Mouse (Mus musculus) heart, adult 9 months (tissue): ENCODE results near the gene Rasgef1b.
"Not testable (repeated sequence)": the region's sequence is repeated elsewhere in the genome, so short reads cannot be mapped to it uniquely, and the experiment has no call there.

Experiments
- DNase-seq, 2 experiments: peaks; one replicate each; pipeline ENCODE4 v3.0.0; 2022; ENCODE audit warnings: low spot score in 2 of 2

Gene Rasgef1b

DNA sequence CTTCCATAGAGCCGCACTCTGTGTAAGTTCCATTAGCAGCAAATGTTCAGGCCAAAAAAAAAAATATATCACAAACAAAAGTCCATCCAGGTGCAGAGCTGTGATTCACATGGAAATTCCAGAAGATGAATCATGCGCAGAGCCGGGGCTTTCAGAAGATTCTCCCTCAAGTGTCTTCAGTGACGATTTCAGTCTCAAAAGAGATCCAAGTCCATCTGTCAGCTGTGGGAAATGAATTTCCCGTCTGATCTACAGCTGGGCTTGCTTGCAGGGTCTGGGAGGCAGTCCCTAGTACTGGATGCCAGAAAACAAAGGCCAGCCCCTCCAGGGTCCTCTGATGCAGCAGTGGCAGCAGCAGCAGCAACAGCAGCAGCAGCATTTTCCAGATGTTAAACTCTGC lies 510.5 kb downstream of the Rasgef1b start:
- peak in 1 of 2 experiments; percentile 27 for DNase-seq

DNA sequence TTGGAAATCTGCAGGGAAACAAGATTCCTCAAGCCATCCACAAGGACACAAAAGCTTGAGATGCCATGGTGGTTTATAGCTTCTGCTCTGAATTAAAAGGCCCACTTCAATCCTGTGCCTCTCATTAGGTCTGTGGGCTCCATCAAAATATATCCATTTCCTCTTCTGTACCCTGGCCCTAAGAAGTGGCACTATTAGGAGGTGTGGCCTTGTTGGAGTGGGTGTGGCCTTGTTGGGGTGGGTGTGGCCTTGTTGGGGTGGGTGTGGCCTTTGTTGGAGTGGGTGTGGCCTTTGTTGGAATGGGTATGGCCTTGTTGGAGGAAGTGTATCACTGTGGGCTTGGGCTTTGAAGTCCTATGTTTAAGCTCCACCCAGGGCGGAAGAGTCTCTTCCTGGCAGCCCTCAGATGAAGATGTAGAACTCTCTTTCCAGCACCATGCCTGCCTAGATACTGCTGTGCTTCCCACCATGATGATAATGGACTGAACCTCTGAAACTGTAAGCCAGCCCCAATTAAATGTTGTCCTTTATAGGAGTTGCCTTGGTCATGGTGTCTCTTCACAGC lies 512.2 kb downstream of the Rasgef1b start:
- DNase-seq, result not testable (repeated sequence)

DNA sequence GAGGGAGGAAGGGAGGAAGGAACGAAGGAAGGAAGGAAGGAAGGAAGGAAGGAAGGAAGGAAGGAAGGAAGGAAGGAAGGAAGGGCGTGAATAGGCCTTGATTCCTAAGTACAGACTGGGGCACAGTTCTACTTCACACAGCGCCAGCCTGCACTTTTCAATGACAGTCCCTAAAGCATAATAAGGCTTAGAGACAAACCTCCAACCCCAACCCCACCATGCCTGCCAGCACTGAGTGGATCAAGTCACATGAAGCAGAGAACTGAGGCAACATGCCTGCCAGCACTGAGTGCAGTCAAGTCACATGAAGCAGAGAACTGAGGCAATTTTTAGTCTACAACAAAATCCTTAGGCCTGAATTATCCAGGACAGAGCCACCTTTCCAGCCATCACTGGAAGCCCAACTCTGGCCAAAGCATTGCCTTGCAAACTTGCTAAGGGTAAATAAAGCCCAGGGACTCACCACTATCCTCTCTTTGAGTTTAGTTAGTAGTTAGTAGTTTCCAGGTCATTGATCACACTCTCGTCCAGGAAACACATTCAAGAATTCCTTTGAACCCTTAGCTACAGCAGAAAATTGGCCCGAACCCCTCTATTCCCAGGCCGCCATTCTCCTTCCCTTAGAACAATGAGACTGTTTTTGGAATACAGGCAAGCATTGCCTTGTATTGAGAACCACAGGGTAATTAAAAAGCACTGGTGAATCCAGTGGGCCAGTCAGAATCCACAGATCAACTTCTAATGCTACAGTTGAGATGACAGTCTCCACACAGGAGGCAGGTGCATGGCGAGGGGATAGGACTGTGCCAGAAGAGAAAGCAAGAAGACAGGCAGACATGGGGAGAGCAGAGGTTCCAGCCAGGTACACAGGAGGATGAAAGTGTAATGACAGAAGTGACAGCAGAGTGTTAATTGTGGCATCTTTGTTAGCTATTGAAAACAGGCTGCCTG lies 513.4 kb downstream of the Rasgef1b start:
- no peak for DNase-seq

DNA sequence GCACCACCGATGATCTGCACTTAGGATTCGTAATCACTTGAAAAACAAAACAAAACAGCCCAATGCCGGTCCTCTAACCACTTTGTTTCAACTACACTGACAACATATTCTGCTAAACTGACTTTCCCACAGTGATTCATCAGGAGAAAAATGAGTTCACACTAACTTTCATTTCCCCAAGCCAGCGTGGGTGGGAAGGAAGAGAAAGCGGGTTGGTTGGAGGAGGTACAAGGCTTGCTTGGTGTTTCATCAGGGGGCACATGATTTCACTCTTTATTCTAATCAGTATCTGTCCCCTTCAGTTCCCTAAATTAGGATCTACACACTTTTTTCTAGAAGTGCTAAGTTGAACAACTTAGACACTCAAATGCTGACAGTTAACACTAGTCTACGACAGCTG lies 514.5 kb downstream of the Rasgef1b start:
- peak; percentile 31 to 42 for DNase-seq

DNA sequence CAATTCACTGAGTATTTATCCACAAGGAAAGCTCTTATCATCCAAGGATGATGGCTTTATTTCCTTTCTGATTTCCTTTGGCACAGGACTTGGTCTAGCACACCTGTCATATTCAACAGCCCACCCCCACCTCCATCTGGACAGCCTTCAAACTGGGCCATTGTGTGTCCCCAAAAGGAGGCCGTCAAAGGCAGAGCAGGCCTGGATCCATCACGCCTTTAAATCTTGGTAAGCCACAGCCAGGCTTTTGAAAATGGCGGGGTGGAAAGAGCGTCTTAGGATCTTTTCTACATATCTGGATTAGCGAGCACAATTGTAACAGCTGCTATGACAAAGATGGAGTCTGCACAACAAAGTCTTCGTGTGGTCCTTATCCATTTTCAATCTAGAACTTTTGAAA lies 515.7 kb downstream of the Rasgef1b start:
- DNase-seq, result no peak

DNA sequence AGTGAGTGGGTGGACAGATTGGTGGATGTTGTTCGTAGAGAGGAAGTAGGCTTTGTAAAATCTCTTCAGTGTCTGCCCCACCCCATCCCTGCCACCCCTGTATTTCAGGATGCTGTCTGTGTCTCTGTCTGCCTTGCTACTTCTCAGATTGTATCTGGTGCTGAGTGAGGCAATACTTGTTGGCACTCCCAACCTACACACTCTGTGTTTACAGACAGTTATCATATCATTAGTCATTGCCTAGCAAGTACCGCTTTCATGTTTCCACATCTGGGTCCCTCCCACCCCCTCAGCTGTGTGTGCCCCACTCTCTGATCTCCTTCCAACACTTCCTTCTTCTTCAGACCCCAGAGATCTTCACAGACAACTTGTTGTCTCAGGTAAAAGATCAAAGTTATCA lies 525.4 kb downstream of the Rasgef1b start:
- DNase-seq, result no peak

DNA sequence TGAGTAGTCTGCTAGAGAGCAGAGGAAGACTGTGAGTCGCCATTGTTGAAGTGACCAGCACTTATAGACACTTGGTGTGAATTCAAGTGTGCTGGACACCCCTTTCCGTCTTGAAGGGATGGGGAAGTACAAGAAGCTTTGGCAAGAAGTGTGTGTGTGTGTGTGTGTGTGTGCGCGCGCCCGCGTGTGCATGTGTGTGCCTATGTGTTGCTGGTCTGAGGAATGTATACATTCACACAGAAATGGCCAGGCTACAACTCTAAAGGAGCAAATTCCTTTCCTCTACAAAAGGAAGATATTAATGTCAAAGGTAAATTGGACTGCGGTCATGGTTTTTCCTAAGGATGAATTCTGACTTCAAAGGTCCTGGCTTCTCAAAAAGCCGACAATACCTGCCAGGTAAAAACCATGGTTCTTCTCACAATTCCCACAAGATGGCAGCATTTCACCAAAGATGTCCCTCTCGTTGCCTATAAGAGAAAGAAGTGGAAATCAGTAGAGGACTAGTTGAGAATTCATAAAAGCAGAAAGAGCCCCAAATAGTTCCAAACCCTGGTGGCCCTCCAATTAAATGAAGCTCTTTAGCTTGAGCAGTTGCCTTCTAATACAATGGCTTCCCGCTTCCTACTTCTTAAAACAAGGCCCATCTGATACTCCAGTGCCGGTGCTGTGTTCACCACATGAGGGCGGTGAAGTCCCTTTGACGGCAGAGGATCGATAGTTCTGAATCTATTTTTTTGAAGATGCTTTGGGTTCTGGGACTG lies 526.6 kb downstream of the Rasgef1b start:
- DNase-seq, result peak; percentile 18 to 34

DNA sequence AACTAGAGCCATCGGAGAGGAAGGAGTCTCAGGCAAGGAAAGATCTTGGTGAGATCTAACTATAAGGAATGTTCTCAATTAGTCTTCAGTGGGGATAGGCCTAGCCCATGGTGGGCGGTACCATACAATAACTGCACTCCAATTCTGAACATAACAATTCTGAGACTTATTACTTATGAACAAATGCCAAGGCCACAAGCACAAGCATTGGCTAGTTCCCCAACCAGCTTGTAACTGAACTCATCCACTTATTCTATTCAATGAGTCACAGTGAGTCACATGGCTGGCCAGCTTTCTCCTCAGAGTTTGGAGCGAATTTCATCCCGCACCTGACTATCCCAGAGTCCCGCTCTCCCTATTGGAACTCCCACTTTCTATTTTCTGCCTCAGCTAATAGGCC lies 533.4 kb downstream of the Rasgef1b start:
- no peak for DNase-seq

DNA sequence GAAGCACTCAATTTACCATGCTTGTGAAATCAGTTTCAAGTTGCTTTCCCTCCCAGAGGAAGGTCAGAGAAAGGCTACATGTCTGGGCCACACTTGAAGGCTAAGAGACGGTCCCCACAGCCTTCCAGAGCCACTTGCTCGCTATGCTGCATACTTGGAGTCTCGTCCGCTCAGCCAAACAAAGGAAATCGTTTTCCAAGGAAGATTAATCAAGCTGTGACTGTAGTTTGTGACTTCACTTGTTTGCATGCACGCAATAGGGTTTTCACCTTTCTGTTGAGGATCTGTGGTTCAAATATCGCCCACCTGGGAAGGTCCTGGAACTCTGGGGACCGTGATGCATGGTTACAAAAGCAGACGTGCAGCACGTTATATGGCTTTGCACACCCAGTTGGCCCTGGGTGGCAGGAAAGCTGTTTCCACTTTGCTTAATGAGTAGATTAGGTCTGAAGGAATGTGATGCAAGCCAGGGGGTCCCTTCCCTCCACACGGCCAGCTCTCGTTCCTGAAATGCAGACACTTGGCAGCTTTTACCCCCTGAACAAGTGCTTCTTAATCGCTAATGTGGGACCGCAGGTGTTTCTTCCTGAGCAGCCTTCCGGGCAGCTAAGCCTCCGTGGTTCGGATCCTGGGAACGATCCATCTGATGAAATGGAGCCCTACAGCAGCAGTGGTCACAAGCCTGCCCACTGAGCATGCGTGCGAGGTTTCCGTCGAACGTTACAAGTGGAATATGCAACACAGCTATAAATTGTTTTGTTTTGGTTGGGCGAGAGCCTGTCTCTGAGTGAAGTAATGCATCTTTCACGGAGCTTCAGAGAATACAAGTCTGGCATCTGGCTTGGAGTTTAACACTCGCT lies 537.7 kb downstream of the Rasgef1b start:
- no peak for DNase-seq

DNA sequence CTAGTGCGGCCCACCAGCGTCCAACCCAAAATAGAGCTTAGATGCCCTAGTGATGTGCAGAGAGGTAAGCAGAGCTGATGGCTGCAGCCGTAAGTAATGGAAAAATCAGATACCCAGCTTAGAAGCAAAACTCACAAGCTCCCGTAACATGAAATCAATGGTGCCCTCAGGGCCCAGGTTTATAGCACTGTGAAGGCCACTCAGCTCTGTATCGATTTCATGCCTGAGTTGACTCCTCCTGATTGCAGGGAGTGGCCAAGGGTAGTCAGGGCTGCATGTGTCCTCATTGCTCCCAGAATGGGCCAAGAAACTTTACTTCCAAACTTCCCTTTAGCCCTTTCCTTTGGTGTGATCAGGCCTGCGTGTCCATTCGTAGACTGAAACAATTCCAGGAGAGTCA lies 545.2 kb downstream of the Rasgef1b start:
- DNase-seq, result no peak

DNA sequence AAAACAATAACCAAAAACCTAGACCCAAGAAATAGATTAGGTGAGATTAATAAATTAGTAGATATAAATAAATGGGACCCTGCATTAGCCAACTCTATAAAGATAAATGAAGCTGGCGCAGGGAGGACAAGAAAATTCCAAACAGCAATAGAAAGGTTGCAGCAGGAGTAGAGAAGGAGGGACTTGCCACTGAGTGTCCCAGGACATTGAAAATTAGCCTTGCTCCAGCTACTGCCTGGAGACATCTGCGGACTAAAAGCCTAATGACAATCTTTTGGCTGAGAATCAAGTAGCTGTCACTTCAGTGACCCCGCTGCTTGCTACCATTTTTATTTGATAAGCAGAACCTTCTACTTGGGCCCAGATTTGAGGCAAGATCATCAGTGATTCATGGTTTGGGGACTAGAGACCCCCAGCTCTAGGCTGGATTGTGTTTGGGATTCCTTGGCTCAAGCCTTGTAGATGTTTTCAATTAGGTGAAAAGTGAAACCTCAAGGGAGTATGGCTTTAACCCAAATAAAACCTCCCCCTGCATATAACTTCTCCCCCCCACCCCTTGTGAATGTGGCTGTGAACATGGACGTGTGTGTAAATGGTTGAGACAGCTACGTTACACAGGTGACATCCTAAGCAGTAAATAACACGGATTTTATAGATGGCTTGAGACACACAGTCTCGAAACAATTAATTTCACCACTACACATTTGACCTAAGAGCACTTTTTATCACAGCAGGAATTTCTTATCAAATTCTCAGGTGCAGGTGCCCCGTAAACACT lies 554.1 kb downstream of the Rasgef1b start:
- no peak for DNase-seq

DNA sequence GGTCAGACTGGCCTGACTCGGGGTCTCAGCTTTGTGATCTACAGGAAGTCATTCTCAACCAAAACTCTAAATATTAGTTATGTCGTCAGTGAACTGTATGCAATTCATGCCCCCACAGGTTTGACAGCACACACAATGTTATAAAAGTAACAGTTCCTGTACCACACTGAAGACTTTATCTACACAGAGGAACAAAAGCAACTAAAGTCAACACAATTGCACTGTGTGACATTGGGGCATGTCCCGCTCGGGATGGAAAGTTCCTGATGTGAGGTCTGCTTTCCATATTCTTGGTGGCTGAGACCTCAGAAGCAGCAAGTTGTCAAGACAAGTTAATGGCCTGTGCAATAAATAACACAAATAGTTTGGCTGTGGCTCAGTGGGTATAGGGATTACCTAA lies 559.0 kb downstream of the Rasgef1b start:
- DNase-seq, result no peak

DNA sequence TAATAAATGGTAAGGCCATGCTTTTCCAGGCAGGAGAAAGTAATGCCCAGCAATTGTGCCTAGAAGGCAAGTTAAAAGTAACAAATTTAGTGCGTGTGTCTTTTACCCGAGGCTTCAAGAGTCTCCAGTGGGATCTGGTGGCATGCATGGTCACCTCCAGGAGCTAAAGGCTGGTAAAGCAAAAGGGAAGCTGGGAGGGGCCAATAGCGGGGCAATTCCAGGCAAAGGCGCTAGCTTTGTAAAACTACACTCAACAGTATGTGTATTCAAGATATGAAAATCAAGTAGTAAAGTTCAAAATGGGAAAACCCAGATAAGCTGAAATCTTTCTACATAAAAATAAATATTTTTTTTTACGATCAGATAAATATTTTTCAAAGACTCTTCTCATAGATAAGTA lies 561.1 kb downstream of the Rasgef1b start:
- DNase-seq, result no peak
